Mouse (Mus musculus): ENCODE measurements around the gene Dnmt1. TPM values are rescaled to one million over a fixed set of nuclear protein-coding genes. Genes with fewer than 3 reads are reported as not detected.

Dnmt1 gene
- polyA plus RNA-seq, 1 experiment from 2014 or later, result 95.7 TPM

- Histone ChIP-seq H3K27ac (replicated peaks; ENCODE audit: low read depth, low read length) (no peak overlapping the region), H3K9ac (ENCODE audit: low read length) (no peak overlapping the region; the same call in 1 of the 2 replicates), H3K4me2 (ENCODE audit: low read depth, severe bottlenecking) (peak overlapping the region; percentile 63), H3K4me1 (ENCODE audit: control insufficient read depth, insufficient read depth, low read length) (no peaks in the 10 kb centered on the region), H3K36me3 (ENCODE audit: control insufficient read depth, insufficient read depth, low read length) (no peaks in the 10 kb centered on the region), H3K4me3 (ENCODE audit: low read depth, low read length) (no peak overlapping the region), H3K9me3 (ENCODE audit: control insufficient read depth, low read length) (no peaks in the 10 kb centered on the region), H3K27me3 (ENCODE audit: control insufficient read depth, insufficient read depth, low read length) (0 out of 2 replicates have a peak, but pooled peaks cover 4% of the 10 kb centered on the region)
- ATAC-seq (ENCODE audit: insufficient number of reproducible peaks, low FRiP score, low TSS enrichment, low read depth), result no peak; the same call in 1 of the 2 replicates
- DNase-seq (ENCODE audit: low spot score), result no peak
- WGBS, result 34% methylated on average over 14 of the region's 14 CpGs
These were observed 82.3 kb downstream of the Dnmt1 start for GRCm38 (mm10) chr9:20877118-20878040.

DNA sequence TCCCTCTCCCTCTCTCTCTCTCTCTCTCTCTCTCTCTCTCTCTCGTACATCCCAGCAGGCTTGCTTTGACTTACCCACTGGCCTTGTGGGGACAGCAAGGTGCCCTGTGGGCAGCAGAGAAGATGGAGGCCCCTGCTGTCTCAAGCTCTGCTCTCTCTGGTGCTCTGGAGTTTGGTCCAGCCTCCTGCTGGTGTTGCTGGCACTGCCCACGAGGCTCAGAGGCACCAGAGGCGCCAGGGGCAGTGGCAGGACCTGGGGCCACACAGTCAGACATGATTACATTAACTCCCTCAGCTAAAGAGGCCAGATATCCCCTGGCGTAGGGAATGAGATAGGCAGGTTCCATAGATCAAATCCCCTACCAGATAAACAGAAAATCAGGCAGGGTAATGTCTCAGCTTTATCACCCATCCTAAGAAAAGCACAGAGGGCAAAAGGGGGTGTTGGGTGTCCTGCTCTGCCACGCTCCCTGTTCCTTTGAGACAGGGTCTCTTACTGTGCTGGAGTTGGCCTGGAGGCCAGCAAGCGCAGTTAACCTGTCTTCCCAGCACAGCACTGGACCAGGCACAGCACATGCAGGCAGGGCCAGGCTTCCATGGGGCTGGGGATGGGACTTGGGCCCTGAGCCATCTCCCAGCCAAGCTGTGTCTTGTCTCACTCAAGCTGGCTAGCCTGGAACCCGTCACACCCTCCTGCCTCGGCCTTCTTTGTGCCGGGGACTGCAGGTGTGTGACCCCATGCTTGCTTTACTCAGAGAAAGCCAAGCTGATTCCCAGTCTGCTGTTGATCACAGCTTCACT is 83.2 kb downstream of the Dnmt1 start:
- Histone ChIP-seq H3K27me3 (ENCODE audit: control insufficient read depth, insufficient read depth, low read length) (0 out of 2 replicates have a peak, but pooled peaks cover 4% of the 10 kb centered on the region), H3K4me1 (ENCODE audit: control insufficient read depth, insufficient read depth, low read length) (no peaks in the 10 kb centered on the region), H3K9ac (ENCODE audit: low read length) (no peak overlapping the region), H3K9me3 (ENCODE audit: control insufficient read depth, low read length) (no peaks in the 10 kb centered on the region), H3K4me3 (ENCODE audit: low read depth, low read length) (no peak overlapping the region), H3K36me3 (ENCODE audit: control insufficient read depth, insufficient read depth, low read length) (no peaks in the 10 kb centered on the region), H3K4me2 (ENCODE audit: low read depth, severe bottlenecking) (no peak overlapping the region), H3K27ac (replicated peaks; ENCODE audit: low read depth, low read length) (no peak overlapping the region)
- no peak for DNase-seq (ENCODE audit: low spot score)
- 75% methylated on average over 8 of the region's 9 CpGs for WGBS
- ATAC-seq (ENCODE audit: insufficient number of reproducible peaks, low FRiP score, low TSS enrichment, low read depth), result no peak

DNA sequence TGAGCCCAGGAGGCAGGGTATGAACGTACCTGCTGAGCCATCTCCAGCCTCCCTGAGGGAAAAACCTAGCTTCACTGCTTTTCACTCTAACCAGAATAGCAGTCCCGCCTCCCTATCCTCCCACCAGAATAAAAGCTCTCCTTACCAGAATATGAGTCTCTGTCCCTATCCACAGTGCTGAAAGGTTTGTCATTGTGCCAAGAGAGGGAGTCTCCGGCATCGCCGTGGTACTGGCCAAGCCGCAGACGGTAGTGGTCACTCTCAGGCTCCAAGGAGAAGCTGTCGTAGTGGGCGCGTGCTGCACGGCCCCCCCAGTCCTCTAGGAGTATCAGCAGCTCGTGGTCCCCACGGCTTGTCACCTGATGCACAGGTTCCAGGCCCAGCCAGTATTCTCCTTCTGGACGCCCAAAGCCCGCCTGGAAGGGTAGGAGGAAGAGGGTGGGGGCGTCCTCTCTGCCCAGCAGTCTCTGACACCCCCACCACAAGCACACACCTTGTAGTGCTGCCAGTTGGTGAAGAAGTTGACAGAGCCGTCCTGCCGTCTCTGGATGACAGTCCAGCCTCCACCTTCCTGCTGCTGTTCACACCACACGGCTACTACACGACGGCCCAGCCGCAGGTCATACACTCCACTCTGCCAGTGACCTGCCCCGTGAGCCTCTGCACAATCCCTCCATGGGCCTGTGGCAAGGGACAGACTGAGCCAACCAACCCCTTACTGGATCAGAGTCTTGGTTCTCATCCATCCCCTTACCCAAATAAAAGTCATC is 84.5 kb downstream of the Dnmt1 start:
- Histone ChIP-seq H3K9ac (ENCODE audit: low read length) (no peak overlapping the region), H3K4me2 (ENCODE audit: low read depth, severe bottlenecking) (no peak overlapping the region), H3K9me3 (ENCODE audit: control insufficient read depth, low read length) (no peaks in the 10 kb centered on the region), H3K4me3 (ENCODE audit: low read depth, low read length) (no peak overlapping the region), H3K36me3 (ENCODE audit: control insufficient read depth, insufficient read depth, low read length) (no peaks in the 10 kb centered on the region), H3K27me3 (ENCODE audit: control insufficient read depth, insufficient read depth, low read length) (peaks cover 7% of the 10 kb centered on the region; the same call in 1 of the 2 replicates), H3K27ac (replicated peaks; ENCODE audit: low read depth, low read length) (no peak overlapping the region), H3K4me1 (ENCODE audit: control insufficient read depth, insufficient read depth, low read length) (no peaks in the 10 kb centered on the region)
- DNase-seq (ENCODE audit: low spot score) (no peak), ATAC-seq (ENCODE audit: insufficient number of reproducible peaks, low FRiP score, low TSS enrichment, low read depth) (no peak)
- 63% methylated on average over 23 of the region's 23 CpGs for WGBS

DNA sequence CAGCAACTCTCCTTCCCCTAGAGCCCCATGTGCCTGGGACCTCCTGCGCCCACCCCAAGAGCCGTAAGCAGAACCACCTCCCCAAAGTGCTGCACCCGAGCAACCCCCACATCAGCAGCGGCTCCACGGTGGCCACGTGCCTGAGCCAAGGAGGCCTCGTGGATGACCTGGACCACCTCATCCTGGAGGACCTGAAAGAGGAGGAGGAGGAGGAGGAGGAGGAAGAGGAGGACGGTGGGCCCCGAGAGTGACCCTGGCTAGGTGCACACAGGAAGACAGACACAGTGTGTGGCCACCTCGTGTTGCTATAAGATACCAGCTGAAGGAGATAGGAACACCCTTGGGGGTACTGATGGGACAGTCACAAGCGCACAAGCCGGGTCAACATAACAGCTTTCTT is 86.2 kb downstream of the Dnmt1 start:
- Histone ChIP-seq H3K4me3 (ENCODE audit: low read depth, low read length) (no peak overlapping the region), H3K27me3 (ENCODE audit: control insufficient read depth, insufficient read depth, low read length) (peaks cover 24% of the 10 kb centered on the region), H3K4me1 (ENCODE audit: control insufficient read depth, insufficient read depth, low read length) (no peaks in the 10 kb centered on the region), H3K9ac (ENCODE audit: low read length) (no peak overlapping the region), H3K36me3 (ENCODE audit: control insufficient read depth, insufficient read depth, low read length) (no peaks in the 10 kb centered on the region), H3K27ac (replicated peaks; ENCODE audit: low read depth, low read length) (no peak overlapping the region), H3K4me2 (ENCODE audit: low read depth, severe bottlenecking) (no peak overlapping the region), H3K9me3 (ENCODE audit: control insufficient read depth, low read length) (no peaks in the 10 kb centered on the region)
- ATAC-seq (ENCODE audit: insufficient number of reproducible peaks, low FRiP score, low TSS enrichment, low read depth) (no peak), DNase-seq (ENCODE audit: low spot score) (no peak)
- 88% methylated on average over 12 of the region's 12 CpGs for WGBS

DNA sequence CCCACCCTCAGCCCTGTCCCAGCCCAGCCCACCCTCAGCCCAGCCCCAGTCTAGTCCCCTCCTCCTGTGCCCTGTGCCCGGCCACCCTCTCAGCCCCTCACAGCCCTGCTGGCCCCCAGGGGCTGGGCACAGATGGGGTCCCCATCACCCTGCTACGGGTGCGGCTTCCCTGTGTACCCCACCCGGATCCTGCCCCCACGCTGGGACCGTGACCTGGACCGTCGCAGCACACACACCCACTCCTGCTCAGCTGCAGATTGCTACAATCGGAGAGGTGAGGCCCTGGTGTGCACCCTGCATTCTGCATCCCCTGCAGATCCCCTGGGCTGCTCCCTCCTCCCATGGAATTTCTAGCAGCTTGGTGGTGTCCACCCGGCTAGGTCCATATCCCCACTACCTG is 86.7 kb downstream of the Dnmt1 start:
- no peak overlapping the region for H3K9ac ChIP-seq (ENCODE audit: low read length)
- H3K4me3 ChIP-seq (ENCODE audit: low read depth, low read length), result no peak overlapping the region
- no peak overlapping the region for H3K27ac ChIP-seq (replicated peaks; ENCODE audit: low read depth, low read length)
- H3K27me3 ChIP-seq (ENCODE audit: control insufficient read depth, insufficient read depth, low read length), result peaks cover 29% of the 10 kb centered on the region
- no peaks in the 10 kb centered on the region for H3K9me3 ChIP-seq (ENCODE audit: control insufficient read depth, low read length)
- H3K4me2 ChIP-seq (ENCODE audit: low read depth, severe bottlenecking), result no peak overlapping the region
- H3K4me1 ChIP-seq (ENCODE audit: control insufficient read depth, insufficient read depth, low read length), result no peaks in the 10 kb centered on the region
- ATAC-seq (ENCODE audit: insufficient number of reproducible peaks, low FRiP score, low TSS enrichment, low read depth) (no peak), DNase-seq (ENCODE audit: low spot score) (no peak)
- H3K36me3 ChIP-seq (ENCODE audit: control insufficient read depth, insufficient read depth, low read length), result no peaks in the 10 kb centered on the region
- 87% methylated on average over 8 of the region's 10 CpGs for WGBS

GRCm38 (mm10) chr9:20870211-20871173 is 89.2 kb downstream of the Dnmt1 start:
- Histone ChIP-seq H3K36me3 (ENCODE audit: control insufficient read depth, insufficient read depth, low read length) (no peaks in the 10 kb centered on the region), H3K4me3 (ENCODE audit: low read depth, low read length) (no peak overlapping the region), H3K4me2 (ENCODE audit: low read depth, severe bottlenecking) (no peak overlapping the region), H3K9me3 (ENCODE audit: control insufficient read depth, low read length) (no peaks in the 10 kb centered on the region), H3K9ac (ENCODE audit: low read length) (no peak overlapping the region), H3K27me3 (ENCODE audit: control insufficient read depth, insufficient read depth, low read length) (peaks cover 38% of the 10 kb centered on the region), H3K27ac (replicated peaks; ENCODE audit: low read depth, low read length) (no peak overlapping the region), H3K4me1 (ENCODE audit: control insufficient read depth, insufficient read depth, low read length) (no peaks in the 10 kb centered on the region)
- WGBS, result 81% methylated on average over 12 of the region's 12 CpGs
- DNase-seq (ENCODE audit: low spot score), result no peak
- ATAC-seq (ENCODE audit: insufficient number of reproducible peaks, low FRiP score, low TSS enrichment, low read depth), result no peak

DNA sequence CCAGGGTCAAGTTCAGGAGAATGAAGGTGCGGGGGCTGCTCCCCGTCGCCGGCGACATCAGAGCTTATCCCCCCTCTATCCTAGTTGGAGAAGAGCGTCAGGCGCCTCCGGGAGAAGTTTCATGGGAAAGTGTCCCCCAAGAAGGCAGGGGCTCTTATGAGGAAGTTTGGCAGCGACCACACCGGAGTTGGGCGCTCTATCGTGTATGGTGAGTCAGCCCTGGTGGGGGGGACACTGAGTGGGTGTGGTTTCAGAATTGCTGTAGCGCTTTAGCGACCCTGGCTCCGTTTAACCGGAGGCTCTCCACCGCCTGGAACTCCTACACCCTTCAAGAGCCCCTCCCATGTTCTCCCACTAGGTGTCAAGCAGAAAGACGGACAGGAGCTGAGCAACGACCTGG is 90.4 kb downstream of the Dnmt1 start:
- 4% methylated on average over 19 of the region's 19 CpGs for WGBS
- Histone ChIP-seq H3K4me3 (ENCODE audit: low read depth, low read length) (peak overlapping the region; percentile 28), H3K4me2 (ENCODE audit: low read depth, severe bottlenecking) (peak overlapping the region; percentile 37), H3K9me3 (ENCODE audit: control insufficient read depth, low read length) (no peaks in the 10 kb centered on the region), H3K27ac (replicated peaks; ENCODE audit: low read depth, low read length) (no peak overlapping the region), H3K36me3 (ENCODE audit: control insufficient read depth, insufficient read depth, low read length) (no peaks in the 10 kb centered on the region), H3K4me1 (ENCODE audit: control insufficient read depth, insufficient read depth, low read length) (no peaks in the 10 kb centered on the region), H3K27me3 (ENCODE audit: control insufficient read depth, insufficient read depth, low read length) (peaks cover 35% of the 10 kb centered on the region), H3K9ac (ENCODE audit: low read length) (no peak overlapping the region)
- DNase-seq (ENCODE audit: low spot score), result no peak
- ATAC-seq (ENCODE audit: insufficient number of reproducible peaks, low FRiP score, low TSS enrichment, low read depth), result no peak

Measured in limb, embryonic 11.5 days (tissue).